Comparison of ENCODE assay signal across 11 mouse cellular contexts in the genomic region with DNA sequence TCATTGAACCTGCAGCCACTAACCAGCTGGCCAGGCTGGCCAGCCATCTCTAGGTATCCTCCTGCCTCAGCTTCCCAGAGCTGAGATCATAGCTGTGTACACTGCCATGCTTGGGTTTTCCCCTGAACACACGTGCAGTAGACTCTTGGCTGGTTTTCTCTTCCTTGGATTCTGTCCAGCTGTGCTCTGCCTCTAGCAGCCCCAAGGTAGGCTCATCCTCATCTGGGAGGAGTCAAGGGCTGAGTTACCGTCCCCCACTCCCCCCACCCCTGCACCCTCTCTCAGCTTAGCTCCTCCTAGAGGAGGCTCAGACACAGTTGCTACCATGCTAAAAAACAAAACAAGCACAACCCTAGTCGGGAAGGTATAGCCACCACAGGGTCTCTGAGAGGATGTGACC. TPM values are rescaled to one million over a fixed set of nuclear protein-coding genes. Genes with fewer than 3 reads are reported as not detected.
A peak's percentile ranks its signal among the peaks of the same experiment; 100 is the strongest.
DNase-seq lines count a peak whose midpoint lies in the region; ATAC-seq lines count a peak whose summit lies in the region.
"Had no signal": no experiment of that assay in that cellular context is flagged by ENCODE, and none has a peak within 500 bp of the region (broad histone marks: within the 10 kb centered on the region; RNA-seq: fewer than 3 reads in every experiment).

No protein-coding gene starts in this region.

- H3K9me3 ChIP-seq in heart, embryonic 11.5 days (replicated peaks; ENCODE audit: control insufficient read depth, low read length): no peaks in the 10 kb centered on the region
- no peaks in the 10 kb centered on the region for H3K9me3 ChIP-seq in limb, embryonic 15.5 days
- H3K9me3 ChIP-seq in forebrain, embryonic 15.5 days: no peaks in the 10 kb centered on the region
- H3K9me3 ChIP-seq: hindbrain, embryonic 12.5 days had no signal

- H3K27me3 ChIP-seq in heart, embryonic 11.5 days (ENCODE audit: control insufficient read depth, insufficient read depth, low read length): no peaks in the 10 kb centered on the region
- no peaks in the 10 kb centered on the region for H3K27me3 ChIP-seq in limb, embryonic 15.5 days
- no peaks in the 10 kb centered on the region for H3K27me3 ChIP-seq in forebrain, embryonic 15.5 days
- H3K27me3 ChIP-seq: hindbrain, embryonic 12.5 days had no signal

- DNase-seq in heart, adult 18-20 months: no peak
- DNase-seq in layer of hippocampus, postnatal 10 days (ENCODE audit: low spot score in 2 of 2): peak; percentile 2 to 9
- no peak for DNase-seq in layer of hippocampus, adult 9-11 months
- DNase-seq in adipocyte (ENCODE audit: low spot score): peak; percentile 24
- DNase-seq in yolk sac, embryonic 10.5 days (ENCODE audit: low spot score): no peak
- DNase-seq: forebrain, postnatal 0 days had no signal

- H3K36me3 ChIP-seq in heart, embryonic 11.5 days (ENCODE audit: control insufficient read depth, insufficient read depth, low read length): no peaks in the 10 kb centered on the region
- H3K36me3 ChIP-seq in limb, embryonic 15.5 days: no peaks in the 10 kb centered on the region
- no peaks in the 10 kb centered on the region for H3K36me3 ChIP-seq in forebrain, embryonic 15.5 days
- H3K36me3 ChIP-seq: hindbrain, embryonic 12.5 days had no signal

- peak overlapping the region; percentile 88; the same call in 1 of the 2 replicates for H3K27ac ChIP-seq in heart, embryonic 11.5 days (ENCODE audit: low read depth, low read length)
- peak overlapping the region; percentile 93 for H3K27ac ChIP-seq in limb, embryonic 15.5 days
- no peak overlapping the region for H3K27ac ChIP-seq in forebrain, embryonic 15.5 days (replicated peaks)

- ATAC-seq in heart, embryonic 11.5 days (replicated peaks; ENCODE audit: insufficient number of reproducible peaks, low FRiP score, low TSS enrichment): no peak
- ATAC-seq in limb, embryonic 15.5 days (ENCODE audit: insufficient number of reproducible peaks, low FRiP score, low TSS enrichment, low read depth): no peak
- no peak for ATAC-seq in forebrain, embryonic 15.5 days (replicated peaks)
- ATAC-seq: forebrain, postnatal 0 days had no signal

- H3K4me3 ChIP-seq in heart, embryonic 11.5 days (ENCODE audit: low read depth, low read length): no peak overlapping the region
- no peak overlapping the region for H3K4me3 ChIP-seq in limb, embryonic 15.5 days
- no peak overlapping the region for H3K4me3 ChIP-seq in forebrain, embryonic 15.5 days
- H3K4me3 ChIP-seq: hindbrain, embryonic 12.5 days had no signal

- H3K9ac ChIP-seq in heart, embryonic 11.5 days (ENCODE audit: low read depth, low read length): no peak overlapping the region
- H3K9ac ChIP-seq in limb, embryonic 15.5 days: no peak overlapping the region
- no peak overlapping the region for H3K9ac ChIP-seq in forebrain, embryonic 15.5 days (replicated peaks)
- H3K9ac ChIP-seq: forebrain, postnatal 0 days; hindbrain, embryonic 12.5 days had no signal

- 47% methylated on average over 3 of the region's 3 CpGs for WGBS in heart, embryonic 11.5 days (ENCODE audit: insufficient replicate concordance)
- WGBS in limb, embryonic 15.5 days: 43% methylated on average over 3 of the region's 3 CpGs
- 62% methylated on average over 3 of the region's 3 CpGs for WGBS in forebrain, embryonic 15.5 days

- H3K4me1 ChIP-seq in heart, embryonic 11.5 days (ENCODE audit: control insufficient read depth, insufficient read depth, low read length): peaks cover 39% of the 10 kb centered on the region
- peaks cover 58% of the 10 kb centered on the region for H3K4me1 ChIP-seq in limb, embryonic 15.5 days
- H3K4me1 ChIP-seq in forebrain, embryonic 15.5 days: peaks cover 42% of the 10 kb centered on the region

- H3K4me2 ChIP-seq in heart, embryonic 11.5 days: no peak overlapping the region
- H3K4me2 ChIP-seq in limb, embryonic 15.5 days: no peak overlapping the region
- no peak overlapping the region for H3K4me2 ChIP-seq in forebrain, embryonic 15.5 days (replicated peaks)

RNA-seq across cellular contexts. Expression of gene Cstad, which starts 4.8 kb away (rescaled TPM):
- 1.7 and 2.4 TPM in 2 replicates for polyA plus RNA-seq in heart, embryonic 11.5 days (2014; fragmentation: Nextera tagmentation; extraction: Ambion mirVana)
- total RNA-seq in heart, adult 18-20 months (2021): 1 to 10 TPM in 1 of 2 experiments, under 1 TPM in 1; 0.57 to 1.2 TPM
- total RNA-seq in layer of hippocampus, postnatal 10 days (2021): 1 to 10 TPM; 4.0 to 6.5 TPM
- 2.0 and 2.2 TPM in 2 replicates for polyA plus RNA-seq in limb, embryonic 15.5 days (2015; fragmentation: Nextera tagmentation; extraction: Ambion mirVana)
- 0.63 and 1.4 TPM in 2 replicates for polyA plus RNA-seq in forebrain, embryonic 15.5 days (2015; fragmentation: Nextera tagmentation; extraction: Ambion mirVana)
- total RNA-seq: common myeloid progenitor, adult 5-6 weeks had no signal

Comparison
In these comparisons a context has a peak if more than half of its experiments do, and no peak if none do; other contexts are left out.
1. DNase-seq: peak in layer of hippocampus, postnatal 10 days (2 of 2) and adipocyte (single experiment); none in heart, adult 18-20 months (0 of 2), layer of hippocampus, adult 9-11 months (single experiment) and yolk sac, embryonic 10.5 days (single experiment).